Mouse (Mus musculus) Patski (cell line): ENCODE measurements around the gene Acox3. TPM values are rescaled to one million over a fixed set of nuclear protein-coding genes. Genes with fewer than 3 reads are reported as not detected.

ENCODE experiments used
- ATAC-seq: fragments of 100-300 bp; one replicate; pipeline ENCODE4 v1.8.0; 2021
- CTCF ChIA-PET: fragments of 350-600 bp; sonication (Branson Sonifier 250); formaldehyde crosslinking; loops from one replicate; lab custom pipeline; 2022; ENCODE audit warnings: inconsistent platforms; lab: Charles Lee
- POLR2A ChIA-PET: fragments of 350-600 bp; sonication (Branson Sonifier 250); formaldehyde crosslinking; loops from one replicate; lab custom pipeline; 2022; ENCODE audit warnings: antibody characterized with exemption, inconsistent platforms; lab: Charles Lee
- DNase-seq: peaks from one replicate; pipeline ENCODE4 v3.0.0-alpha.2; 2011; ENCODE audit warnings: low read depth, low spot score
- H3K27me3 ChIP-seq: fragments of 371-371 bp; one replicate; pipeline ENCODE4 v1.5.1; 2021
- CTCF ChIP-seq: fragments of 100-300 bp; IDR thresholded peaks from one replicate; pipeline ENCODE4 v1.5.1; 2021
- in situ Hi-C: fragments of 300-500 bp; cut with MboI; formaldehyde crosslinking; loops from 3 replicates; pipeline ENCODE4 v1.11.1; 2018; ENCODE audit warnings: low pct_unique_long_range_greater_than_20kb, mixed read lengths
- polyA plus RNA-seq: library from polyadenylated mRNA; unstranded; gene quantifications from one replicate; pipeline ENCODE4 v1.2.3, GENCODE M21; 2021

Acox3 gene
- polyA plus RNA-seq, 1 experiment from 2014 or later = 44.7 TPM

DNA sequence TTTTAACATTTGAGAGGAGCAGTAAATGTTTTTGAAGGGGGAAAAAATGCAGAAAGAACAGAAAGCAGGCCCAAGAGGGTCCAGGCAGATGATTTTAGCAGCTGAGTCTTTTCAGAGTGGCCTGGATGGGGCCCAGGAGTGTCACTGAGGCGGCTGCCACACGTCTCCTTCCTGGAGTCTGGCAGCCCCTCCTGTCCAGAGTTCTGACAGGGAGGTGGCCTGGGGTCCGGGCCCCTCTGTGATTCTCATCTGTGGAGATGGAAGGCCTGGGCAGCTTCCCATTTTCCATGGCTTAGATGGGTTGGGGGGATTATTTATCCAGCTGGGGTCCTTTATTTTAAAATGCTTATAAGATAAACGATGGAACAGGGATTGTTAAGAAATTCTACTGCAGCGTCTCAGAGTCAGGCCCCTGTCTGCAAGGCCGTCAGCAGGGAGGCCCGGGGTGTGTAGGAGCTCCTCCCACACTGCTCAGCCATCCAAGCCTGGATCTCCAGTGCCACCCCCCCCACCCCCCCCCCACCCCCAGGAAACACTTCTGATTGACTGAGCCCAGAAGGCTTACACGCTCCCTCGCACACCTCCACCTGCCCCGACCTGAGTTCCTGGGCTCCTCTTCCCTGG lies 59.2 kb downstream of the Acox3 start:
- no peak for ATAC-seq
- no peaks in the 10 kb centered on the region for H3K27me3 ChIP-seq
- TF ChIP-seq CTCF = no peak
- no peak for DNase-seq
- in situ Hi-C loops = no loop called here
- ChIA-PET POLR2A (no interaction called here), CTCF (interaction anchor here (1.6 to 2.9 kb wide), 2 partner anchors 12 to 28 kb away, joined by 3 to 10 read pairs; no protein-coding TSS in a partner anchor)

DNA sequence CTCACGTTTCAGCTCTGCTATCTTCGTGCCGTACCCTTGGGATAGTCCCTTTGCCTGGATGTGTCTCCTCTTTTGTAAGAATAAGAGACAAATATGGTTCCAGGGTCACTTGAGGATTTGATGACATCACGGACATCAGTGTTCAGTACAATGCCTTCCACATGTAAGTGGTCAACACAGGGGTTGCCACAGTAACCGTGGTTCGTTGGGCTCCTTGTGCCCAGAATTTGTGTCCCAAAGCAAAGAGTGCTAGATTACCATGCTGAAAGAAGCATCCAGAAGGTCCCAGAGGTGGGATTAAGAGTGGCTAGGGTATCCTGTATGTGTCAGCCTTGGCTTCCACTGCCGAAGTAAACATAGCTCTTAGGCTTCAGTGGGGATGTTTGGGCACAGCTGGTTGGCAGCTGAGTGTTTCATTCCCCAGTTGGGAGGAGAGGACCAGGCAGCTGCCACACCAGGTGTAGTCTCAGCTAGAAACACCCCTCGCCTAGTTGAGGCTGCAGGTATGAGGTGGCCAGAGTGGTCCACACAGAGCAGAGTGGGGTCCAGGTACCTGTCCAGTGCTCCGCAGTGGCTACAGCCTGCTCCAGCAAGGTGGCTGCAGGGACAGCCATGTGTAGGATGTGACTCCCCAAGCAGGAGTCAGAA lies 60.7 kb downstream of the Acox3 start:
- DNase-seq (no peak), ATAC-seq (no peak)
- TF ChIP-seq CTCF = no peak
- H3K27me3 ChIP-seq = no peaks in the 10 kb centered on the region
- POLR2A ChIA-PET = interaction anchor here (0.9 kb wide), 1 partner anchor 13 kb away, joined by 4 read pairs; no protein-coding TSS in a partner anchor
- CTCF ChIA-PET = interaction anchor here (0.9 to 1.6 kb wide), 2 partner anchors 26 to 27 kb away, joined by 3 read pairs; no protein-coding TSS in a partner anchor
- in situ Hi-C loops = no loop called here

DNA sequence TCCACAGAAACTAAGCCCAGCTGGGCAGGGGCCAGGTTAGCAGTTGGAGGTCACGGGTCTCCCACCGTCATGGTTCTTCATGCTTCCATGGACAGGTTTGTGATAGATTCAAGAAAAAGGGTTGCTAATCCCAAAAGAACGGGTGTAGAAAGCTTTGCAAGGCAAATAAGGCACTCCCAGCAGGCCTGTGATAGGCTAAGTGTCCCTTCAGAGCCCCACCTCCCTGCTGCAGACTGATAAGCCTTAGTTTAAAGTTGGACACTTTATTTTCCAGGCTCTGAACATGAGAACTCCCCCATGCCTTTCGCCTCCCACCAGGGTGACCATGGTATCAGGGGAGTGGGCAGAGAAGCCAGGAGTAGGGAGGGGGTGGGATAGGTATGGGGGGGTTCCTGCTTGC lies 61.2 kb downstream of the Acox3 start:
- ATAC-seq (no peak), DNase-seq (no peak)
- ChIA-PET CTCF (no interaction called here), POLR2A (interaction anchor here (0.9 kb wide), 1 partner anchor 14 kb away, joined by 4 read pairs; no protein-coding TSS in a partner anchor)
- no peak for TF ChIP-seq CTCF
- H3K27me3 ChIP-seq = no peaks in the 10 kb centered on the region
- in situ Hi-C loops = no loop called here

DNA sequence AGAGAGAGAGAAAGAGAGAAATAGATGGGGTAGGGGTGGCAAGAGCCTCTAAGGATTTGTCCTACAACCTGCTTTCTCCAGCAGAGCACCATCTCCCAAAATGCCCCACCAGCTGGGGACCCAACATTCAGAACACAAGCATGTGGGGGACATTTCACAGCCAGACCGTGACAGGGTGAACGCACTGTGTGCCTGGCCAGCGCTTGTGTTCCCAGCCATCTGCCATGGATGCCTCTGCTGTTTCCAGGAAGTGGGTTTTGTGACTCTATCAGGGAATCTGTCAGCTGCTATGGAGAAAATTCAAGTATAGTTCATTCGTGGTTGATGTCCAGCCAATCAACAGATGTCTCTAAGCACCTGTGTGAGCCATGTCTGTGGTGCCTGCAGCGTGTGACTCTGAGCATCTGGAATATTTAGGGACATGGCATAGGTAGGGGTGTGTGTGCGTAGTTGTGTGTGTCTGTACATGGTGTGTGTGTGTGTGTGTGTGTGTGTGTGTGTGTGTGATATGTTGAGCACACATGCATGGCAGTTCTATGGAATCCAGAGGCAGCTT lies 63.2 kb downstream of the Acox3 start:
- DNase-seq (no peak), ATAC-seq (no peak)
- in situ Hi-C loops = no loop called here
- ChIA-PET POLR2A (no interaction called here), CTCF (no interaction called here)
- no peak for TF ChIP-seq CTCF
- H3K27me3 ChIP-seq = no peaks in the 10 kb centered on the region

DNA sequence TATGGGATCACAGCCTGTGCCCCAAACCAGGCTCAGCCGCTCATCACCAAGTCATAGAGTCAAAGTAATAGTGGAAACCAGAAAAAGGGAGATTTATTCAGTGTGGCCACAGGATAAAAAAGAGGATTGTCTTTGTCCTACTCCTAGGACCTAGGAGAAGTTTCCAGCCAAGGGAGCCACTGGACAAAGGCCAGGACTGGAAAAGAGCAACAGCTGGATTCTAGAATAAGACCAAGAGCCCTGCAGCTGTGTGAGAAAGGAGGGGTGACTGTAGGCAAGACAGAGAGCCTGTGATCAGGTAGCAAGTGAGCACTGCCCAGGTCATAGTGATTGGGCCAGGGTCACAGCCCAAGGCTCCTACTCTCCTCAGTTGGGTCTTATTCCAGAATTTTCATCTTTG lies 64.1 kb downstream of the Acox3 start:
- ChIA-PET CTCF (interaction anchor here (1.4 kb wide), 1 partner anchor 16 kb away, joined by 6 read pairs; no protein-coding TSS in a partner anchor), POLR2A (no interaction called here)
- no peak for DNase-seq
- H3K27me3 ChIP-seq = no peaks in the 10 kb centered on the region
- in situ Hi-C loops = no loop called here
- TF ChIP-seq CTCF = no peak
- ATAC-seq = no peak

DNA sequence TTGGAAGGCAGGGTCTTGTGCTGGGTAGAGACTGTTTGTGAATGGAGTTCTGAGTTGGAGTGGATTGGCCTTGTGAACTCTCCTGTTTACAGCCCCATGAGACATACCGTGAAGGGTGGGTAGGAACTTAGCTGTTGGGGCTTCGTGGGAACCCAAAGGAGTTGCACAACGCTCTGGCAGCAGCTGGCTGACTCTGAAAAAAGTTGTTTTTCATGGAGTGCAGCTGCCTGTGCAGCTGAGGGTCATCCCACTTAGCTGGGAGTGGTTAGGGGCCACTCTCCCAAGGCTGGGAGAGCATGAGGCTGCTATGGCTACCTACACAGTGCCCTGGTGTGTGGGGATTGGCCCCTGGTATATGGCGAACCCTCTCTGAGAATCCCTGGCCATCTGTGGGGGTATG lies 64.7 kb downstream of the Acox3 start:
- DNase-seq (peak; percentile 58), ATAC-seq (peak; percentile 48)
- CTCF ChIA-PET = interaction anchor here (1.0 to 1.5 kb wide), 3 partner anchors 9 to 17 kb away, joined by 4 to 6 read pairs (median 5); no protein-coding TSS in a partner anchor
- no peak for TF ChIP-seq CTCF
- POLR2A ChIA-PET = no interaction called here
- in situ Hi-C loops = no loop called here
- no peaks in the 10 kb centered on the region for H3K27me3 ChIP-seq

DNA sequence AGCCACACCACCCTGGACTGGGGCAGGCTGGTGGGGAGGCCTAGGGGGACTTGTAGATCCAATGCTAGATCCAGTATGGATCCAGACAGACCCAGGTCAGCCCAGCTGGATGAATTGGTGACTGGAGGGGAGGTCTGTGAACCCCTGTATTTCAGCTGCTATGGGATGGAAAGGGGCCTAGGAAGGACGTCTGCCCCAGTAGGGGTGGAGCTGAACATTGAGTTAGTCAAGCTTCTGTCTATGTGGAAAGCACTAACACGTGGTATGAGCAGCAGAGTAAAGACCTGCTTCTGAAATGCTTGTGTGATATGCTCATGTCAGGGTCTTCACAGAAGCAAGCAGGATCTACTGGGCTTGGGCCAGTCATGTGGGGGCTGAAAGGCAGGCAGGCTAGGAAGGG lies 65.4 kb downstream of the Acox3 start:
- DNase-seq = no peak
- H3K27me3 ChIP-seq = no peaks in the 10 kb centered on the region
- no peak for TF ChIP-seq CTCF
- ATAC-seq = no peak
- CTCF ChIA-PET = interaction anchor here (1.0 to 1.5 kb wide), 3 partner anchors 9 to 18 kb away, joined by 4 to 6 read pairs (median 5); no protein-coding TSS in a partner anchor
- in situ Hi-C loops = no loop called here
- POLR2A ChIA-PET = interaction anchor here (0.8 kb wide), 1 partner anchor 9 kb away, joined by 3 read pairs; no protein-coding TSS in a partner anchor

DNA sequence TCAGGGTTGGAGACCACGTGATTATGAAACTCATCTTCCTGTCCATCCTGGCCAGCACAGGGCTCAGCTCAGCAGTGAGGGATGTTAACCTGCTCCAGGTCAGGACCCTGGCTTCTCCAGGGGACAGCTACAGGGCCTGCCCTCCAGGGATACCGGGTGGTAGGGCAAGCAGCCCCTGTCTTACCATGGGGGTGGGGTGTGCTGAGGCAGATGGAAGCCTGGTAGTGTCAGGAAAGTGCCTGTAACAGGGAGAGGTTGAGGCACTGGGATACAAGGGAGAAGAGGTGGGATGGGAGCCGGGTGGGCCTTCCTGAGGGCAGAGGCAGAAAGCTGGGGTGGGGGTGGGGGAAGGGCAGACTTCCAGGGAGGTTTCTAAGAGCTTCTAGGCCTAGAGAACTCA lies 69.5 kb downstream of the Acox3 start:
- H3K27me3 ChIP-seq = no peaks in the 10 kb centered on the region
- CTCF ChIA-PET = no interaction called here
- in situ Hi-C loops = no loop called here
- no peak for DNase-seq
- POLR2A ChIA-PET = no interaction called here
- TF ChIP-seq CTCF = no peak
- no peak for ATAC-seq

DNA sequence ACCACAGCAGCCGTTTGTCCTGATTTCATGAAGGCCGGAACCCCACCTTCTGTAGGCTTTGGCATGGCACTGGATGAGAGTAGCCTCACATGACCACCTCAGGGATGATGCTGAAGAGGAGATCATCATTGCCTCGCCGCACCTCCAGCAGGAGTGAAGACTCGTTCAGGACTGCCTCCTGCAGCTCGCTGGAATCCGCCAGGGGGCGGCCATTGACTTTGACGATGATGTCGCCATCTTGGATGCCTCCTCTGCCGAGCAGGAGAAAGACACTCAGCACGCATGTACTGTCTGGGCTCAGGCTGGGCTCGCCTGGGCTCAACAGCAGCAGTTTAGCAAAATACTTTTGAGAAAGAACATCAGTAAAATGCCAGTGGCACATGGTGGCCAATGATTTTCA lies 70.0 kb downstream of the Acox3 start:
- TF ChIP-seq CTCF = no peak
- ChIA-PET CTCF (no interaction called here), POLR2A (no interaction called here)
- no peaks in the 10 kb centered on the region for H3K27me3 ChIP-seq
- in situ Hi-C loops = no loop called here
- DNase-seq (no peak), ATAC-seq (no peak)

DNA sequence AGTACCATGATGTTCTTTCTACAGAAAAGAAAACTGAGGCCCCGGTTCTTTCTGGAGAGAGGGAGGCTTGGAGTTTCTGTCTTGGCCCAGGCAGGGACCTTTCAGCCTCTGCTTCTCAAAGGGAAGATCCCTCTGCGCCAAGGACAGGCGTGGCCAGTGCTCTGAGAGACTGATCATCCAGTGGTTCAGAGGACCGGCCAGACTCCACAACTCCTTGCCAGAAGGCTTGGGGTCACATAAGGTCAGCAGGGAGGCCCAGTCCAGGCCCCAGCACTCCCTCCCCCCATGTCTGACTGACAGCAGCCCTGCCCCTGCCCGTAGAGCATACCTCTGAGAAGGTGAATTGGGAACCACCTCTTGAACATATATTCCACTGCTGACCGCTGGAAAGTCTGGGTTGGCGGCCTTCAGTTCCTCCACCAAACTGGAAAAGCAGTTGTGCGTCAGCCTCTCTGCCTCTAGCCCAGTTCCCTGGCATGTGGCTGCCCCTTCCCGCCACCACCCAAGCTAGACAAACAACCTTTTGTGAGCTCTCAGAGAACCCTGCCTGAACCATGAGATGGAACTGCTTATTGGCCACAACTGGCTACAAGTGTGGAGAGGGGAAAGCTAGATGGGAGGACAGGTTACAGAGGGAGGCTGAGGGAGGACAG lies 71.0 kb downstream of the Acox3 start:
- ChIA-PET POLR2A (no interaction called here), CTCF (no interaction called here)
- no peak for ATAC-seq
- no peaks in the 10 kb centered on the region for H3K27me3 ChIP-seq
- no peak for DNase-seq
- in situ Hi-C loops = no loop called here
- no peak for TF ChIP-seq CTCF
